Mouse (Mus musculus): ENCODE results near the gene Plcg1. TPM values are rescaled to one million over a fixed set of nuclear protein-coding genes. Genes with fewer than 3 reads are reported as not detected.

Plcg1 gene
- polyA plus RNA-seq, 1 experiment from 2014 or later: 40.2 TPM

DNA sequence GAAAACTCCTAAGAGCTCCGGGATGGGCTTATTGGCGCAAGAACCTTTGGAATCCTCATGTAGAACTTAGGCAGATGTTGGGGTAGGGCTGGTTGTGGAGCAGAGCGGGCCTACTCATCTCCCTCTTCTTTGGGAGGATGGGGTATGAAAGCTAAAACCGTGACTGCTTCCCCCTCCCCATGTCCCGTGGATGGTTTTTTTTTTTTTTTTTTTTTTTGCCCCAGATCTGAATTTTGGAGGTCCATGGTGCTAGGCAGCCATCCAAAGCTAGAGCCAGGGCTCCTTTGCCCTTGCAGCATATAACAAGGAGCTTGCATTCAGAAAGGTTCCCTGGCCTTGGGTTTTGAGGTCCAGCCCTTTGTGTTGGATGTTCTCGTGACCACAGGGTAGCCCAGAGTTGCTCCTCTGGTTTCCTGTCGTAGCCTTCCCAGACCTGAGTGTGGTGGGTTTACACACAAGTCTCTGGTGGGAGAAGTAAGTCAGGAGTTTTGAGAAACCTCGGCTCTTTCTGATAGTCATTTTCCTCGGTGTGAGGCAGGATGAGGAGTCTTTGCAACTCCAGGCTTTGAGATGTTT is 1.4 kb downstream of the Plcg1 start:
- peak overlapping the region; percentile 88 for H3K4me3 ChIP-seq (ENCODE audit: low read depth, low read length)
- peaks cover 28% of the 10 kb centered on the region for H3K36me3 ChIP-seq (ENCODE audit: control insufficient read depth, insufficient read depth, low read length)
- no peaks in the 10 kb centered on the region for H3K9me3 ChIP-seq (replicated peaks; ENCODE audit: control insufficient read depth, low read length)
- H3K9ac ChIP-seq (ENCODE audit: low read length): peak overlapping the region; percentile 100
- ATAC-seq (no peak), DNase-seq (ENCODE audit: low spot score) (no peak)
- no peaks in the 10 kb centered on the region for H3K27me3 ChIP-seq (replicated peaks; ENCODE audit: control insufficient read depth, insufficient read depth, low read length)
- peak overlapping the region; percentile 93 for H3K4me2 ChIP-seq (ENCODE audit: low read length)
- H3K27ac ChIP-seq (ENCODE audit: low read depth, low read length): no peak overlapping the region
- WGBS: 39% methylated on average over 9 of the region's 9 CpGs
- peaks cover 28% of the 10 kb centered on the region for H3K4me1 ChIP-seq (ENCODE audit: control insufficient read depth, insufficient read depth, low read length)

DNA sequence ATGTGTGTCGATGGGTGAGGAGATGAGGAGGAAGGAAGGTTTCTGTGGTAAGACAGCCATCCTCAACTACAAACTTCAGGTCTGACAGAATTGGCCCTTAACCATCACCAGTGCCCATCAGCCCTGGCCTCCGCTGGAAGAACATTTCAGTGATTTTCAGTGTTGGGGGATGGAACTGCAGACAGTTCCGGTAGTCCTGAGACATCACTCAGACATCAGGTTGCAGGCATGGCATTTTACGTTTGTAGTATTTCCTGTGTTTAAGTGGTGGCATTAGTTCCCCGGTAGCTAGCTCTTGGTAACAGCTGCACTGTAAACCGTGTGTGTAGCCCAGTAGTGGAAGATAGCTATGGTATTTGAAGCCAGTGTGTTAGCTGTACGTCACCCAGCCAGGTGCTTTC is 2.0 kb downstream of the Plcg1 start:
- Histone ChIP-seq H3K27ac (ENCODE audit: low read depth, low read length) (no peak overlapping the region), H3K4me3 (ENCODE audit: low read depth, low read length) (peak overlapping the region; percentile 88)

GRCm38 (mm10) chr2:160734331-160734730 is 3.2 kb downstream of the Plcg1 start:
- ATAC-seq: no peak
- Histone ChIP-seq H3K4me3 (ENCODE audit: low read depth, low read length) (no peak overlapping the region), H3K9me3 (replicated peaks; ENCODE audit: control insufficient read depth, low read length) (no peaks in the 10 kb centered on the region), H3K36me3 (ENCODE audit: control insufficient read depth, insufficient read depth, low read length) (peaks cover 38% of the 10 kb centered on the region), H3K4me1 (ENCODE audit: control insufficient read depth, insufficient read depth, low read length) (peaks cover 33% of the 10 kb centered on the region), H3K9ac (ENCODE audit: low read length) (no peak overlapping the region), H3K4me2 (ENCODE audit: low read length) (peak overlapping the region; percentile 93), H3K27ac (ENCODE audit: low read depth, low read length) (no peak overlapping the region), H3K27me3 (replicated peaks; ENCODE audit: control insufficient read depth, insufficient read depth, low read length) (no peaks in the 10 kb centered on the region)
- WGBS: 81% methylated on average over 3 of the region's 3 CpGs
- DNase-seq (ENCODE audit: low spot score): no peak

More for the DNA sequence above, 2.0 kb downstream of the Plcg1 start:
- 70% methylated on average over 7 of the region's 7 CpGs for WGBS
- ATAC-seq: no peak
- H3K27me3 ChIP-seq (replicated peaks; ENCODE audit: control insufficient read depth, insufficient read depth, low read length): no peaks in the 10 kb centered on the region
- H3K4me2 ChIP-seq (ENCODE audit: low read length): peak overlapping the region; percentile 93
- DNase-seq (ENCODE audit: low spot score): no peak
- peaks cover 28% of the 10 kb centered on the region for H3K4me1 ChIP-seq (ENCODE audit: control insufficient read depth, insufficient read depth, low read length)
- no peaks in the 10 kb centered on the region for H3K9me3 ChIP-seq (replicated peaks; ENCODE audit: control insufficient read depth, low read length)
- H3K36me3 ChIP-seq (ENCODE audit: control insufficient read depth, insufficient read depth, low read length): peaks cover 32% of the 10 kb centered on the region
- peak overlapping the region; percentile 100 for H3K9ac ChIP-seq (ENCODE audit: low read length)

DNA sequence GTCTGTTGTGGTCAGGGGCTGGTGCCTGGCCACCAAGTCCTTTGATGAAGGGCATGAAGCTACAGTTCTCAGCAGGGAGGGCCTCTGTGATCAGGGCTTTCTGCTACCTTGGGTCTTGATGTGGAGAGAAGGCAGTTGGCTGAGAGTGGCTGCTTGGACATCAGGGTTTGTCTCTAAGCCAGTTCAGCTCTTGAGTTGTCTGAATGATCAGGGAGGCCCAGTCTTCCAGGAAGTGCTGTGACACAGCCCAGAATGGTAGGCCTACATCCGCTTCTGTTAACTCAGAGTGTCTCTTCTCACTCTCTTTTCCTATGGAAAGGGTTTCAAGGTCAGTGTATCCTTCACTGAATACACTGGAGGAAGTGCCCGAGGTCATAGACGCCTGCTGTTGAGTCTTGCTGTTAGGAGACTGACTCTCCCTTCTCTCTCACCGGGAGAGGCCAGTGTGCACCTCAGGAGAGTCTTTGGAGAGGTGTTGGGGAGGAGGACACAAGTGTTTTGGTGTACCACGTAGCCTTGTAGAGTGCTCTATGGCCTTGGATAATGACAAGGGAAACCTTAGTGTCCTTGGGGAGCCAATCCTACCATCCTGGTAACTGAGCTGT is 4.7 kb downstream of the Plcg1 start:
- Histone ChIP-seq H3K4me1 (ENCODE audit: control insufficient read depth, insufficient read depth, low read length) (peaks cover 48% of the 10 kb centered on the region), H3K4me3 (ENCODE audit: low read depth, low read length) (no peak overlapping the region), H3K27ac (ENCODE audit: low read depth, low read length) (no peak overlapping the region), H3K27me3 (replicated peaks; ENCODE audit: control insufficient read depth, insufficient read depth, low read length) (no peaks in the 10 kb centered on the region), H3K9ac (ENCODE audit: low read length) (no peak overlapping the region), H3K9me3 (replicated peaks; ENCODE audit: control insufficient read depth, low read length) (no peaks in the 10 kb centered on the region), H3K4me2 (ENCODE audit: low read length) (no peak overlapping the region), H3K36me3 (ENCODE audit: control insufficient read depth, insufficient read depth, low read length) (peaks cover 38% of the 10 kb centered on the region)
- no peak for ATAC-seq
- WGBS: 95% methylated on average over 5 of the region's 5 CpGs
- no peak for DNase-seq (ENCODE audit: low spot score)

GRCm38 (mm10) chr2:160736466-160736865 is 5.4 kb downstream of the Plcg1 start:
- H3K27ac ChIP-seq (ENCODE audit: low read depth, low read length): no peak overlapping the region
- no peak overlapping the region for H3K4me3 ChIP-seq (ENCODE audit: low read depth, low read length)
- ATAC-seq (no peak), DNase-seq (ENCODE audit: low spot score) (no peak)
- H3K9me3 ChIP-seq (replicated peaks; ENCODE audit: control insufficient read depth, low read length): no peaks in the 10 kb centered on the region
- peaks cover 53% of the 10 kb centered on the region for H3K4me1 ChIP-seq (ENCODE audit: control insufficient read depth, insufficient read depth, low read length)
- H3K36me3 ChIP-seq (ENCODE audit: control insufficient read depth, insufficient read depth, low read length): peaks cover 38% of the 10 kb centered on the region
- H3K4me2 ChIP-seq (ENCODE audit: low read length): no peak overlapping the region
- no peak overlapping the region for H3K9ac ChIP-seq (ENCODE audit: low read length)
- WGBS: 91% methylated on average over 3 of the region's 3 CpGs
- H3K27me3 ChIP-seq (replicated peaks; ENCODE audit: control insufficient read depth, insufficient read depth, low read length): no peaks in the 10 kb centered on the region

GRCm38 (mm10) chr2:160738354-160738753 is 7.3 kb downstream of the Plcg1 start:
- H3K9ac ChIP-seq (ENCODE audit: low read length): no peak overlapping the region
- peaks cover 46% of the 10 kb centered on the region for H3K36me3 ChIP-seq (ENCODE audit: control insufficient read depth, insufficient read depth, low read length)
- H3K27me3 ChIP-seq (replicated peaks; ENCODE audit: control insufficient read depth, insufficient read depth, low read length): no peaks in the 10 kb centered on the region
- no peak overlapping the region for H3K4me2 ChIP-seq (ENCODE audit: low read length)
- H3K4me1 ChIP-seq (ENCODE audit: control insufficient read depth, insufficient read depth, low read length): peaks cover 48% of the 10 kb centered on the region
- no peak for ATAC-seq
- 62% methylated on average over 5 of the region's 5 CpGs for WGBS
- DNase-seq (ENCODE audit: low spot score): no peak
- H3K9me3 ChIP-seq (replicated peaks; ENCODE audit: control insufficient read depth, low read length): no peaks in the 10 kb centered on the region
- no peak overlapping the region for H3K27ac ChIP-seq (ENCODE audit: low read depth, low read length)
- no peak overlapping the region for H3K4me3 ChIP-seq (ENCODE audit: low read depth, low read length)

DNA sequence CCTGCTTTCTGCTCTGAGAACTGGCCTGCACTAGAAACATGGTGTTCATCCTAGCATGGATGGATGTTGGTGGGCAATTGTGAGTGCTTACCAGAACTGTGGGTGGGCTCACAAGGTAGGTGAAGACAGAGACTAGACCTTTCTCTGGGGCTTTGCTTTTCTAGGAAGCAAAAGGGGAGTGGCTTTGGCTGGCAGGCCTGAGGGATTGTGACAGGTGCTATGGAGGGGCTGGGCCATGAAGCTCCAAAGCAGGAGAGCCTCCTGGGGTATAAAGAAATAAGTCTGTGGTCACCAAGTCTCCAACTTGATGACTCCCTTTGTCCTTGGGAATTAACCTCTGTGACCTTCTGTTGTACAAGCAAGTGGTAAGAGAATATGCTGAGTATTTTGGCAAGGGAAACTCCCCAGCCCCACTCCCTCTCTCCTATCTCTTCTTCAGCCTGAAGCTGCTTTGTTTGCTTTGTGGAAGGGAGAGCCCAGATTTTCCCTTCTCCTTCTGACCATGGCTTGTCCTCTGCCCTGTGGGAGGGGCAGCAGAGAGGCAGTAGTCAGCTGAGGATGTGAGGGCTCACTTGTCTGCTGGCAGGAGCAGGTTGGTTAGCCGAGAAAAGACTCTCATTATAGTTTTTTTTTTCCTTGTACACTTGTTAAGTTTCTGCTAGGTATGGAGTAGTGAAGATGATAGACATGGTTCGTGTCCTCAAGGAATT is 8.7 kb downstream of the Plcg1 start:
- ATAC-seq: no peak
- Histone ChIP-seq H3K36me3 (ENCODE audit: control insufficient read depth, insufficient read depth, low read length) (peaks cover 42% of the 10 kb centered on the region), H3K27me3 (replicated peaks; ENCODE audit: control insufficient read depth, insufficient read depth, low read length) (no peaks in the 10 kb centered on the region), H3K4me1 (ENCODE audit: control insufficient read depth, insufficient read depth, low read length) (peaks cover 34% of the 10 kb centered on the region), H3K27ac (ENCODE audit: low read depth, low read length) (peak overlapping the region; percentile 40), H3K9ac (ENCODE audit: low read length) (no peak overlapping the region), H3K4me2 (ENCODE audit: low read length) (0 out of 2 replicates have a peak overlapping the region, but pooled peaks have one; percentile 14), H3K4me3 (ENCODE audit: low read depth, low read length) (no peak overlapping the region), H3K9me3 (replicated peaks; ENCODE audit: control insufficient read depth, low read length) (no peaks in the 10 kb centered on the region)
- DNase-seq (ENCODE audit: low spot score): no peak
- 46% methylated on average over 2 of the region's 2 CpGs for WGBS

- WGBS: 31% methylated on average over 11 of the region's 11 CpGs
- Histone ChIP-seq H3K4me1 (ENCODE audit: control insufficient read depth, insufficient read depth, low read length) (peaks cover 32% of the 10 kb centered on the region), H3K4me3 (ENCODE audit: low read depth, low read length) (no peak overlapping the region), H3K36me3 (ENCODE audit: control insufficient read depth, insufficient read depth, low read length) (peaks cover 40% of the 10 kb centered on the region), H3K9ac (ENCODE audit: low read length) (no peak overlapping the region), H3K4me2 (ENCODE audit: low read length) (no peak overlapping the region), H3K9me3 (replicated peaks; ENCODE audit: control insufficient read depth, low read length) (no peaks in the 10 kb centered on the region), H3K27me3 (replicated peaks; ENCODE audit: control insufficient read depth, insufficient read depth, low read length) (no peaks in the 10 kb centered on the region), H3K27ac (ENCODE audit: low read depth, low read length) (peak overlapping the region; percentile 40)
- DNase-seq (ENCODE audit: low spot score) (peak; percentile 74), ATAC-seq (peak; percentile 76)
These were observed 9.5 kb downstream of the Plcg1 start for GRCm38 (mm10) chr2:160740521-160741156.
